Mouse (Mus musculus): Measurements from ENCODE around the gene Tab1. TPM values are rescaled to one million over a fixed set of nuclear protein-coding genes. Genes with fewer than 3 reads are reported as not detected.

The Tab1 gene
- polyA plus RNA-seq, 1 experiment from 2014 or later = 41.1 TPM

- peaks cover 51% of the 10 kb centered on the region for H3K4me1 ChIP-seq (replicated peaks)
- 77% methylated on average over 1 of the region's 1 CpGs for WGBS
These were observed 37.3 kb upstream of the Tab1 start for GRCm38 (mm10) chr15:80095596-80095995.

GRCm38 (mm10) chr15:80096406-80096805 is 36.5 kb upstream of the Tab1 start:
- Histone ChIP-seq H3K4me3 (replicated peaks) (no peak overlapping the region), H3K27me3 (peaks cover 32% of the 10 kb centered on the region), H3K27ac (no peak overlapping the region), H3K4me1 (replicated peaks) (peaks cover 47% of the 10 kb centered on the region), H3K9ac (replicated peaks) (no peak overlapping the region), H3K9me3 (no peaks in the 10 kb centered on the region), H3K36me3 (no peaks in the 10 kb centered on the region), H3K4me2 (replicated peaks) (no peak overlapping the region)
- no peak for ATAC-seq
- WGBS = 69% methylated on average over 10 of the region's 10 CpGs

More at GRCm38 (mm10) chr15:80095596-80095995, 37.3 kb upstream of the Tab1 start:
- no peak overlapping the region for H3K27ac ChIP-seq
- no peak overlapping the region for H3K9ac ChIP-seq (replicated peaks)
- no peaks in the 10 kb centered on the region for H3K9me3 ChIP-seq
- ATAC-seq = no peak
- peaks cover 34% of the 10 kb centered on the region for H3K27me3 ChIP-seq
- no peaks in the 10 kb centered on the region for H3K36me3 ChIP-seq
- H3K4me3 ChIP-seq (replicated peaks) = no peak overlapping the region
- H3K4me2 ChIP-seq (replicated peaks) = no peak overlapping the region

DNA sequence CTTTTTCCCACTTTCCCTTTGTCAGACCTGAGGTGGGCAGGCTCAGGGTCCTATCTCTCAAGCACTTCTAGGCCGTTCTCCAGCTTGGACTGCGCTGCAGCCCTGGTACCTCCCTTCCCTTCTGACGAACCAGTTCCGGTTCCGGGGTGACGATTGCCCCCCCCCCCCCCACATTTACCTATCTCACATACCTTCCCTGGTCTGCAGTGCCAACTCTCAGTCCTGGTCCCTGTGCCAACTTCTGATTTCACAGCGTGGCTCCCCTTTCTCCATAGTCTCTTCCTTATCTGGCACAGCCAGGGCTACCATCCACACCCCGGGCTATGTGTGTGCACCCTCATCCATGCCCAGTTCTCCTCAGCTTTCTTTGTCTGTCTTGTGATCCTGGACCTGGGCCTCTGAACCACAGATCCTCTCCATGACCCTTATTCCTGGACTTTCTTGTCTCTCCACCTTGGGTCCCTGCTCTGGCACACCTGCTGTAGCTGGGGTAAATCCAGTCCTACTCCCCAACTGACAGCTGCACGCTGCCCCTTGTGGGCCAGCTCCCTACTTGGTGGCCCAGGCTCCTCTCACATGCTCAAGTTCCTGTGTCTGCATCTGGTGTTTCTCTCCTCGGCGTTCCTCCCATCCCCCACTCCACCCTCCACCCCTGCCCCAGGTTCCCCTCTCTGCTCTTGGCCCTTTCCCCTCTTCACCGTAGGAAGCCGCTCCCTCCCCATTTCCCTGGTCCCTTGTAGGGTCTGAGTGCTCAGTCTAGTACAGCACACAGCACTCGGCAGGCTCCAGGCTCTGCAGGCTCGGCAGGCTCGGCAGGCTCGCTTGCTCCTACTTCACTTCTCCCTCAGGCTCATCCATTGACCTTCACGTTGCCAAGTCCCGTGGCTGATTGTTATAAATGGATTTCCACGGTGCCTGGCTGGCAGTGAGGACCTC is 35.7 kb upstream of the Tab1 start:
- Histone ChIP-seq H3K4me2 (replicated peaks) (peak overlapping the region; percentile 41), H3K9ac (replicated peaks) (peak overlapping the region; percentile 48), H3K36me3 (no peaks in the 10 kb centered on the region), H3K4me3 (replicated peaks) (no peak overlapping the region), H3K9me3 (no peaks in the 10 kb centered on the region), H3K4me1 (replicated peaks) (peaks cover 40% of the 10 kb centered on the region), H3K27ac (peak overlapping the region; percentile 47; the same call in 1 of the 2 replicates), H3K27me3 (peaks cover 24% of the 10 kb centered on the region)
- 31% methylated on average over 19 of the region's 20 CpGs for WGBS
- ATAC-seq = peak; percentile 68

- no peak overlapping the region for H3K4me3 ChIP-seq (replicated peaks)
- H3K27me3 ChIP-seq = peaks cover 16% of the 10 kb centered on the region
- peak overlapping the region; percentile 41; the same call in 1 of the 2 replicates for H3K4me2 ChIP-seq (replicated peaks)
- H3K9ac ChIP-seq (replicated peaks) = peak overlapping the region; percentile 48
- no peaks in the 10 kb centered on the region for H3K9me3 ChIP-seq
- no peaks in the 10 kb centered on the region for H3K36me3 ChIP-seq
- peaks cover 32% of the 10 kb centered on the region for H3K4me1 ChIP-seq (replicated peaks)
- ATAC-seq = peak; percentile 57
- 25% methylated on average over 8 of the region's 8 CpGs for WGBS
- peak overlapping the region; percentile 47; the same call in 1 of the 2 replicates for H3K27ac ChIP-seq
These were observed 34.9 kb upstream of the Tab1 start for GRCm38 (mm10) chr15:80097999-80098461.

DNA sequence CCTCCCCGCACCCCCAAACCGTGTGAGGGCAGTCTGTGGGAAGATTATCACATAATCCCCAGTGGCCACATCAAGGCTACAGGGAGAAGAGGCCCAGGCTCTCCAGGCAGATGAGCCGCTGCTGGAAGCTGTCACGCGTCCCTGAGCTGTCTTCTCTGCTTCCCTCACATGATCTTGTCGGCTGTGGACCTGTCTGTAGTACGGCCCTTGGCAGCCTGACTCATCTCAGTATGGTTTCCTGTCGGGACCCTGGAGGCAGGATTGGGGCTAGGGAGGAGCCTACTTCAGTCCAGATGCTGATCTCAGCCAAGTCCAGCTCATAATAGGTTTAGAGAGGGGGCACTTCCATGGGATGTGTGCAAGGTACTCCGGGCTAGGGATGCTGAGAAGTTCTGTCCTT is 34.1 kb upstream of the Tab1 start:
- Histone ChIP-seq H3K9me3 (no peaks in the 10 kb centered on the region), H3K4me1 (replicated peaks) (peaks cover 32% of the 10 kb centered on the region), H3K27me3 (peaks cover 11% of the 10 kb centered on the region; the same call in 1 of the 2 replicates), H3K36me3 (no peaks in the 10 kb centered on the region), H3K4me2 (replicated peaks) (no peak overlapping the region), H3K9ac (replicated peaks) (no peak overlapping the region), H3K4me3 (replicated peaks) (no peak overlapping the region), H3K27ac (no peak overlapping the region)
- 37% methylated on average over 9 of the region's 9 CpGs for WGBS
- no peak for ATAC-seq

GRCm38 (mm10) chr15:80099477-80099876 is 33.5 kb upstream of the Tab1 start:
- H3K27me3 ChIP-seq = peaks cover 9% of the 10 kb centered on the region; the same call in 1 of the 2 replicates
- H3K27ac ChIP-seq = no peak overlapping the region
- ATAC-seq = no peak
- no peaks in the 10 kb centered on the region for H3K9me3 ChIP-seq
- 84% methylated on average over 3 of the region's 3 CpGs for WGBS
- H3K9ac ChIP-seq (replicated peaks) = no peak overlapping the region
- H3K4me2 ChIP-seq (replicated peaks) = no peak overlapping the region
- H3K36me3 ChIP-seq = no peaks in the 10 kb centered on the region
- peaks cover 32% of the 10 kb centered on the region for H3K4me1 ChIP-seq (replicated peaks)
- no peak overlapping the region for H3K4me3 ChIP-seq (replicated peaks)

- H3K27ac ChIP-seq = no peak overlapping the region
- peaks cover 9% of the 10 kb centered on the region; the same call in 1 of the 2 replicates for H3K27me3 ChIP-seq
- no peak overlapping the region for H3K4me3 ChIP-seq (replicated peaks)
- ATAC-seq = no peak
- H3K9me3 ChIP-seq = no peaks in the 10 kb centered on the region
- 87% methylated on average over 3 of the region's 3 CpGs for WGBS
- no peak overlapping the region for H3K9ac ChIP-seq (replicated peaks)
- H3K4me2 ChIP-seq (replicated peaks) = no peak overlapping the region
- peaks cover 33% of the 10 kb centered on the region for H3K4me1 ChIP-seq (replicated peaks)
- H3K36me3 ChIP-seq = no peaks in the 10 kb centered on the region
These were observed 32.7 kb upstream of the Tab1 start for GRCm38 (mm10) chr15:80100196-80100595.

GRCm38 (mm10) chr15:80100871-80101270 is 32.1 kb upstream of the Tab1 start:
- ATAC-seq = no peak
- Histone ChIP-seq H3K4me3 (replicated peaks) (no peak overlapping the region), H3K27ac (no peak overlapping the region), H3K9me3 (no peaks in the 10 kb centered on the region), H3K9ac (replicated peaks) (no peak overlapping the region), H3K36me3 (no peaks in the 10 kb centered on the region), H3K27me3 (peaks cover 5% of the 10 kb centered on the region; the same call in 1 of the 2 replicates), H3K4me1 (replicated peaks) (peaks cover 35% of the 10 kb centered on the region), H3K4me2 (replicated peaks) (no peak overlapping the region)
- 89% methylated on average over 10 of the region's 10 CpGs for whole genome bisulfite sequencing

- no peak overlapping the region for H3K4me2 ChIP-seq (replicated peaks)
- 86% methylated on average over 6 of the region's 6 CpGs for WGBS
- H3K36me3 ChIP-seq = no peaks in the 10 kb centered on the region
- peaks cover 31% of the 10 kb centered on the region for H3K4me1 ChIP-seq (replicated peaks)
- no peak overlapping the region for H3K9ac ChIP-seq (replicated peaks)
- H3K9me3 ChIP-seq = no peaks in the 10 kb centered on the region
- no peak for ATAC-seq
- H3K27me3 ChIP-seq = no peaks in the 10 kb centered on the region; the same call in 1 of the 2 replicates
- no peak overlapping the region for H3K27ac ChIP-seq
- no peak overlapping the region for H3K4me3 ChIP-seq (replicated peaks)
These were observed 31.4 kb upstream of the Tab1 start for GRCm38 (mm10) chr15:80101503-80101902.

- H3K36me3 ChIP-seq = no peaks in the 10 kb centered on the region
- WGBS = 83% methylated on average over 6 of the region's 6 CpGs
- no peak overlapping the region for H3K4me3 ChIP-seq (replicated peaks)
- no peaks in the 10 kb centered on the region for H3K27me3 ChIP-seq
- H3K4me2 ChIP-seq (replicated peaks) = no peak overlapping the region
- no peak overlapping the region for H3K9ac ChIP-seq (replicated peaks)
- H3K27ac ChIP-seq = no peak overlapping the region
- peaks cover 21% of the 10 kb centered on the region for H3K4me1 ChIP-seq (replicated peaks)
- no peaks in the 10 kb centered on the region for H3K9me3 ChIP-seq
- ATAC-seq = no peak
These were observed 30.4 kb upstream of the Tab1 start for GRCm38 (mm10) chr15:80102495-80102894.

- Histone ChIP-seq H3K4me3 (replicated peaks) (no peak overlapping the region), H3K27me3 (no peaks in the 10 kb centered on the region), H3K9me3 (no peaks in the 10 kb centered on the region), H3K4me1 (replicated peaks) (0 out of 2 replicates have a peak, but pooled peaks cover 4% of the 10 kb centered on the region), H3K27ac (peak overlapping the region; percentile 44), H3K36me3 (peaks cover 8% of the 10 kb centered on the region; the same call in 1 of the 2 replicates), H3K9ac (replicated peaks) (no peak overlapping the region), H3K4me2 (replicated peaks) (no peak overlapping the region)
- WGBS = 57% methylated on average over 12 of the region's 12 CpGs
- ATAC-seq = peak; percentile 37; the same call in 1 of the 2 replicates
These were observed 27.2 kb upstream of the Tab1 start for GRCm38 (mm10) chr15:80105490-80106410.
